Mouse (Mus musculus) kidney, adult 10 weeks (tissue): Measurements from ENCODE around the gene Gtf2a2. TPM values are rescaled to one million over a fixed set of nuclear protein-coding genes. Genes with fewer than 3 reads are reported as not detected.

Source experiments
- polyA plus RNA-seq: library from polyadenylated mRNA; stranded (reverse); fragments of 350-450 nt; fragmentation: Illumina TruSeq; extraction: RNeasy Lipid Tissue Mini Kit (QIAGEN cat#74804); gene quantifications from one replicate; pipeline ENCODE4 v1.2.3, GENCODE M21; 2014; ENCODE audit warnings: low read depth, low replicate concordance

Gene Gtf2a2
- polyA plus RNA-seq = 180 TPM

DNA sequence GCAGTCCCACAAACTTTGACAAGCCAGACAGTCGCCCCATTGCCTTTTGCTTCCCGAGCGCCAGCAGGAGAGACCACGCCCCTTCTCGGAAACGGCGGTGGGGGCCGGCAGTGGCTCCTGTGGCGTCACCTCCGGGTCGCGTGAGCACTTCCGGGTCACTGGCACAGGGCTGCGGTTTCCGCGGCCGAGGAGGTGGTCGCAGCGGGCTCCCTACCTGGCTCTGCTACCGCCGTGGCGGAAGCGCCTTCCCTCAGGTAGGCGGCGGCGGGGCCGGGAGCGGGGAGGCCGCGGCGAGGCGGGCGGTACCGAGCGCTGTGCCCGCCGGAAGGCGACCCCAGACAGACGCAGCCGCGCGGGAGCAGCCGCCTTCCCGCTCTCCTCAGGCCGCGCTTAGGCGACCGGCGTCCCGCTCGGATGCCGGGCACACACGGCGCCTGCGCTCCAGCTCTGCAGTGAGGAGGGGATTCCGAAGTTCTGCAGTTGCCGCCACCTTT is at the start of gene Gtf2a2:
TSS of gene Gtf2a2 (plus strand) at position 143 of the 494 bp plus-strand sequence.

DNA sequence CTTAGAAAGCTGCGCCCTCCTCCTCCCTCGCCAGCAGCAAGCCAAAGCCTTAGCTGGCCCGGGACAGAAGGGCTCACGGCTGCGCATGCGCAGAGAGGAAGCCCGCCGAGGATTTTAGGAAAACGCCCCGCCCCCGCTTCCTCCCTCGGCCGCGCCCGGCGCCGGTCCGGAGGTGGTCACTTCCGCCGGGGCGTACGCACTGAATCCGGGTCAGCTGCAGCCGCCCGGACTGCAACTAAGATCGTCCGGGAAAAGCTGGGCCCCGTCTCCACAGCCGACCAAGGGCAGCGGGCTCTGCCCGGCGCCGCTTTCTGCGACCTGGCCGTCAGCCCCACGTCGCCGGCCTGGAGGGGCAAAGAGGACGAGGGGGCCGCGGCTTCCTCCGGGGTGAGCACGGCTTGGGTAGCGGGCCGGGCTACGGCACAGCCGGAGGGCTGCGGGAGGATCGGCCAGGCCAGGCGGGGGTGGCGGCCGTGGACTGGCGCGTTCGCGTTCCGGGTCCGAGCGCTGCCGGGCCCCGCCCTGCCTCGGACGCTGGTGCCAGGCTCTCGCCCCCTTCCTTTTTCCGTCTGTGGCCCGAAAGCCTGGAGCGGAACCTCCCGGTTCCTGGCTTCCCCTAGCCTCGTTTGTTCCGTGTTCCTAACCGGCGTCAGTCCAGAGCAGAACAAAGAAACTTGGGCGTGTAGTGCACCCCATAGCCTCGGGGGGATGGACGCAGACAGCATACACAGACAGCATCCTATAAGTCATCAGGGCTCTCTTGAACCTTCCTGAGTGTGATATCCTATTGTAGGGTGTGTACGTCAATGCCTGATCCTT is 22.8 kb upstream of the Gtf2a2 start, which contains the start of gene Bnip2:
TSS of gene Bnip2 (plus strand) at position 164 of the 819 bp plus-strand sequence.

DNA sequence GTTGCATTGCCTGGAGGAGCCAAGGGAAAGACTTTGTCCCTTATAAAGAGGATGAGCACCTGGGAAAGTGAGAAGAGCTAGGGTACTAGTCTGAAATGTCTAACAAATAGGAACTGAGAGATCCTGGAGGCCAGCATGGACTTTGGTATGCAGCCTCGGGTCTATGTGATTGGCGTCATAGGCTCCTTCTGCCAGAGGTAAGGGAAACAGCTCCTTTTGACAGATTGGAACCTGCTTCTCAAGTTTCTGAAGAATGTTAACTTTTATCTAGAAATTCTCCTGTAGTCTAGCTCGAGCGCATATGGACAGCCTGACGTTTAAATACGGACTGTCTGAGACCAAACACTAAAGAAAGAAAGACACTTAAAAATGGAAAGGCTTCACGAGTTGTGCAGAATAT is 25.6 kb downstream of the Gtf2a2 start, which contains the start of gene Gcnt3:
TSS of gene Gcnt3 (minus strand) at position 101 of the 400 bp plus-strand sequence.

Other genes with a start within 250 kb of the Gtf2a2 start
- 70.1 TPM for gene Bnip2, start 23.1 kb upstream of the Gtf2a2 start, polyA plus RNA-seq
- gene Gcnt3, start 25.5 kb downstream of the Gtf2a2 start, polyA plus RNA-seq = 0.65 TPM
- gene Fam81a, start 130.0 kb downstream of the Gtf2a2 start, polyA plus RNA-seq = 29.6 TPM
- 14.8 TPM for gene Myo1e, start 194.8 kb downstream of the Gtf2a2 start, polyA plus RNA-seq